Mouse (Mus musculus): Measurements from ENCODE around the gene Slc46a2. TPM values are rescaled to one million over a fixed set of nuclear protein-coding genes. Genes with fewer than 3 reads are reported as not detected.

Slc46a2 gene
- total RNA-seq, 1 experiment = not detected

DNA sequence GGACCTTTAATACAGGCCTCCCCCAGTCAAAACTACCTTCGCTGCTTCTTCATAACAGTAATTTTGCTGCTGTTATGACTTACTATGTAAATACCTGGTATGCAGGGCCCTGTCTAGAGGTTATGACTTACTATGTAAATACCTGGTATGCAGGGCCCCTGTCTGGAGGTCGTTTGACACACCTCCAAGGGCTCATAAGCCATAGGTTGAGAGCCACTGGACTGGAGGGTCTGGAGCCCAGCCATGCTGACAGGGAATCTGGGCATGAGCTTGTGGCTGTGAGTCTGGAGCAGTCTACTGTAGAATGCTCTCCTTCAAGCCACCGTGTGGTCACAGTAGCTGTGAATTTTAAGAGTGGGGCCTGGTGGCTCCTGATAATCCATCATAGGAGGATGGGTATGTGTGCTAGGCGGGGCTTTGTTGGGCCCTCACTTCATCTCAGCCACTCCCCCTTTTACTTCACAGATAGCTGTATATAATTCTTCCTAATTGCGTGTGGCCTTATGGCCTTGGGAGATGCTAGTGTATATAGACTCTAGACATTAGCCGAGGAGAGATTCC, 30.6 kb downstream of the Slc46a2 start:
- Histone ChIP-seq H3K9ac (ENCODE audit: insufficient read depth, low read depth, low read length, poor library complexity, severe bottlenecking) (no peak overlapping the region), H3K27ac (ENCODE audit: insufficient read depth, low read depth, low read length, poor library complexity, severe bottlenecking) (no peak overlapping the region), H3K9me3 (ENCODE audit: control insufficient read depth, insufficient read depth, low read depth, low read length) (no peaks in the 10 kb centered on the region), H3K36me3 (ENCODE audit: control insufficient read depth, insufficient read depth, low read length, poor library complexity, severe bottlenecking) (peaks cover 29% of the 10 kb centered on the region; the same call in 1 of the 2 replicates), H3K4me1 (ENCODE audit: control insufficient read depth in 2 of 2, insufficient read depth in 2 of 2, low read length in 2 of 2, poor library complexity in 1 of 2) (peaks cover 4 to 8% of the 10 kb centered on the region in 2 experiments; a peak in 1 of 4 replicates), H3K4me3 (ENCODE audit: insufficient read depth in 1 of 2, low read depth in 1 of 2, low read length in 2 of 2, poor library complexity in 1 of 2, severe bottlenecking in 1 of 2) (no peak overlapping the region)
- TF ChIP-seq ZC3H11A (IDR thresholded peaks at IDR 0.05; ENCODE audit: borderline replicate concordance, low read depth, low read length) (no peak), MAFK (IDR thresholded peaks at IDR 0.05; ENCODE audit: insufficient read depth, low read depth, low read length) (no peak), CHD2 (IDR thresholded peaks at IDR 0.05; ENCODE audit: low read depth, low read length) (no peak), ZNF384 (IDR thresholded peaks at IDR 0.05; ENCODE audit: low read depth, low read length) (no peak), HCFC1 (IDR thresholded peaks at IDR 0.05; ENCODE audit: borderline replicate concordance, insufficient read depth, low read length) (no peak)
- in situ Hi-C loops (cut with MboI; ENCODE audit: low sequenced_read_pairs in 2 of 2, unreplicated experiment in 2 of 2) = no loop called here
- no peak for DNase-seq (ENCODE audit: low read depth, low spot score)

DNA sequence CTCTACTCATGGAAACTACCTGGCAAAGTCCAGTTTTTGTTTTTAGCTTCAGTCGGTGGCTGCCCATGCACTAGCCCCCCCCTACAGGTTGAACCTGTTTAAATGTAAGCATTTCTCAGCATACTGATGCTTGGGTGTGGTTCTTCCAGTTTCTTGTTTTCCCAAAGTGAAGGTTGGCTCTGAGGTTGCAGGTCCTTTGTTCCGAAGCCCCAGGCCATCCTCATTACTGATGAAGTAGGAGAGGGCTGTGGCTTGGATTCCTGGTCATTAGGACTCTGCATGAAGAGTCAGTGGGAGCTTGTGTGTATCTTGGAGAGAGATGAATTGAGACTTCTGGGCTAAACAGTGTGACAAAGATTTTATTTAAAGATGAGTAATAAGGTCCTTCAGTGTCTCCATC, 33.6 kb downstream of the Slc46a2 start:
- in situ Hi-C loops (cut with MboI; ENCODE audit: low sequenced_read_pairs in 2 of 2, unreplicated experiment in 2 of 2) = no loop called here
- peak; percentile 25 for DNase-seq (ENCODE audit: low read depth, low spot score)
- no peak overlapping the region for H3K27ac ChIP-seq (ENCODE audit: insufficient read depth, low read depth, low read length, poor library complexity, severe bottlenecking)
- H3K9me3 ChIP-seq (ENCODE audit: control insufficient read depth, insufficient read depth, low read depth, low read length) = no peaks in the 10 kb centered on the region
- TF ChIP-seq ZNF384 (IDR thresholded peaks at IDR 0.05; ENCODE audit: low read depth, low read length) (no peak), HCFC1 (IDR thresholded peaks at IDR 0.05; ENCODE audit: borderline replicate concordance, insufficient read depth, low read length) (no peak), ZC3H11A (IDR thresholded peaks at IDR 0.05; ENCODE audit: borderline replicate concordance, low read depth, low read length) (no peak), CHD2 (IDR thresholded peaks at IDR 0.05; ENCODE audit: low read depth, low read length) (no peak), MAFK (IDR thresholded peaks at IDR 0.05; ENCODE audit: insufficient read depth, low read depth, low read length) (no peak)
- H3K9ac ChIP-seq (ENCODE audit: insufficient read depth, low read depth, low read length, poor library complexity, severe bottlenecking) = no peak overlapping the region
- H3K4me1 ChIP-seq (ENCODE audit: control insufficient read depth in 2 of 2, insufficient read depth in 2 of 2, low read length in 2 of 2, poor library complexity in 1 of 2) = peaks cover 4 to 8% of the 10 kb centered on the region in 2 experiments; a peak in 1 of 4 replicates
- no peak overlapping the region for H3K4me3 ChIP-seq (ENCODE audit: insufficient read depth in 1 of 2, low read depth in 1 of 2, low read length in 2 of 2, poor library complexity in 1 of 2, severe bottlenecking in 1 of 2)
- peaks cover 28% of the 10 kb centered on the region; the same call in 1 of the 2 replicates for H3K36me3 ChIP-seq (ENCODE audit: control insufficient read depth, insufficient read depth, low read length, poor library complexity, severe bottlenecking)

DNA sequence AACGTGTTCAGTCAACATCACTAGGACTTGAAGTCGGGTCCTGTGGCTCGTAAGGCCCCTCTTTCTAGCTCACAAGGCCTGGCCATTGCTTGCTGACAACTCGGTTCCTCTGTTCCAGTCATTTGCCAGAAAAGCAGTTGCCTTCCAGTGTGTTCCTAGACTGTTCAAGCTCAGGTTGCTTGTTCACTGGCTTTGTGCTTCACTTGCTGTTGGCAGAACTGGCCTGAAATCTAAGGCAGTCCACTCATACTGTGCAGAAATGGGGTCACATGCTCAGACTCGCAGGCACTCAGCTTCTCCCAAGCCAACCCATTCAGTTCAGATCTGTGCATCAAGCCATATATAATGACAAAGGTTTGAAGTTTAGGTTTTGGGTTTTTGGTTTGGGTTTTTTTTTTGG, 34.1 kb downstream of the Slc46a2 start:
- Histone ChIP-seq H3K9me3 (ENCODE audit: control insufficient read depth, insufficient read depth, low read depth, low read length) (no peaks in the 10 kb centered on the region), H3K27ac (ENCODE audit: insufficient read depth, low read depth, low read length, poor library complexity, severe bottlenecking) (peak overlapping the region; percentile 62; the same call in 1 of the 2 replicates), H3K9ac (ENCODE audit: insufficient read depth, low read depth, low read length, poor library complexity, severe bottlenecking) (no peak overlapping the region), H3K36me3 (ENCODE audit: control insufficient read depth, insufficient read depth, low read length, poor library complexity, severe bottlenecking) (peaks cover 26% of the 10 kb centered on the region; the same call in 1 of the 2 replicates), H3K4me3 (ENCODE audit: insufficient read depth in 1 of 2, low read depth in 1 of 2, low read length in 2 of 2, poor library complexity in 1 of 2, severe bottlenecking in 1 of 2) (no peak overlapping the region), H3K4me1 (ENCODE audit: control insufficient read depth in 2 of 2, insufficient read depth in 2 of 2, low read length in 2 of 2, poor library complexity in 1 of 2) (peaks cover 4 to 8% of the 10 kb centered on the region in 2 experiments; a peak in 1 of 4 replicates)
- no peak for TF ChIP-seq MAFK (IDR thresholded peaks at IDR 0.05; ENCODE audit: insufficient read depth, low read depth, low read length)
- TF ChIP-seq ZC3H11A (IDR thresholded peaks at IDR 0.05; ENCODE audit: borderline replicate concordance, low read depth, low read length) = no peak
- TF ChIP-seq CHD2 (IDR thresholded peaks at IDR 0.05; ENCODE audit: low read depth, low read length) = no peak
- no peak for TF ChIP-seq ZNF384 (IDR thresholded peaks at IDR 0.05; ENCODE audit: low read depth, low read length)
- TF ChIP-seq HCFC1 (IDR thresholded peaks at IDR 0.05; ENCODE audit: borderline replicate concordance, insufficient read depth, low read length) = no peak
- in situ Hi-C loops (cut with MboI; ENCODE audit: low sequenced_read_pairs in 2 of 2, unreplicated experiment in 2 of 2) = no loop called here
- no peak for DNase-seq (ENCODE audit: low read depth, low spot score)

DNA sequence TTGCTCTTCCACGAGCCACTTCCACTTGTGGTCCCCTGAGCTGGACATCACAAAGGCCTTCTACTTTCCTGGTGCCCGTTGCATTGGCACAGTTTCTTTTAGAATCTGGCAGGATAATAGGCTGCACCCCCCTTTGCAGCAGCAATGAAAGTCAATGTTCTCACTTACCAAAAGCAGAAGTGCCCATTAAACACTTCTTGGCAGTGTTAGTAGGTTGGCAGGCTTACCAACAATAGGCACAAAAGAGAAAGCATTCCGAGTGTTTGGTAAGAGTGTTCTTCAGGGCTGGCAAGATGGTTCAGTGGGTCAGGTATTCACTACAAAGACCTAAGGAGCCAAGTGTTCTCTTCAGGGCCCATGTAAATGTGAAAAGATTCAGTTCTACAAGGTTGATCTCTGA, 35.4 kb downstream of the Slc46a2 start:
- TF ChIP-seq ZNF384 (IDR thresholded peaks at IDR 0.05; ENCODE audit: low read depth, low read length) (no peak), MAFK (IDR thresholded peaks at IDR 0.05; ENCODE audit: insufficient read depth, low read depth, low read length) (no peak)
- in situ Hi-C loops (cut with MboI; ENCODE audit: low sequenced_read_pairs in 2 of 2, unreplicated experiment in 2 of 2) = no loop called here
- H3K4me3 ChIP-seq (ENCODE audit: insufficient read depth in 1 of 2, low read depth in 1 of 2, low read length in 2 of 2, poor library complexity in 1 of 2, severe bottlenecking in 1 of 2) = no peak overlapping the region
- peaks cover 16% of the 10 kb centered on the region; the same call in 1 of the 2 replicates for H3K36me3 ChIP-seq (ENCODE audit: control insufficient read depth, insufficient read depth, low read length, poor library complexity, severe bottlenecking)
- peaks cover 4 to 6% of the 10 kb centered on the region in 2 experiments; a peak in 1 of 4 replicates for H3K4me1 ChIP-seq (ENCODE audit: control insufficient read depth in 2 of 2, insufficient read depth in 2 of 2, low read length in 2 of 2, poor library complexity in 1 of 2)
- H3K27ac ChIP-seq (ENCODE audit: insufficient read depth, low read depth, low read length, poor library complexity, severe bottlenecking) = no peak overlapping the region
- H3K9me3 ChIP-seq (ENCODE audit: control insufficient read depth, insufficient read depth, low read depth, low read length) = no peaks in the 10 kb centered on the region
- H3K9ac ChIP-seq (ENCODE audit: insufficient read depth, low read depth, low read length, poor library complexity, severe bottlenecking) = no peak overlapping the region
- DNase-seq (ENCODE audit: low read depth, low spot score) = no peak
